Mouse (Mus musculus) cerebellum, postnatal 25 days (tissue): ENCODE measurements around the gene Zc3h12c.

ENCODE experiments used
- DNase-seq, 2 experiments: peaks; one replicate each; pipeline ENCODE4 v3.0.0; 2021; ENCODE audit warnings: mixed read lengths in 2 of 2

Zc3h12c gene

DNA sequence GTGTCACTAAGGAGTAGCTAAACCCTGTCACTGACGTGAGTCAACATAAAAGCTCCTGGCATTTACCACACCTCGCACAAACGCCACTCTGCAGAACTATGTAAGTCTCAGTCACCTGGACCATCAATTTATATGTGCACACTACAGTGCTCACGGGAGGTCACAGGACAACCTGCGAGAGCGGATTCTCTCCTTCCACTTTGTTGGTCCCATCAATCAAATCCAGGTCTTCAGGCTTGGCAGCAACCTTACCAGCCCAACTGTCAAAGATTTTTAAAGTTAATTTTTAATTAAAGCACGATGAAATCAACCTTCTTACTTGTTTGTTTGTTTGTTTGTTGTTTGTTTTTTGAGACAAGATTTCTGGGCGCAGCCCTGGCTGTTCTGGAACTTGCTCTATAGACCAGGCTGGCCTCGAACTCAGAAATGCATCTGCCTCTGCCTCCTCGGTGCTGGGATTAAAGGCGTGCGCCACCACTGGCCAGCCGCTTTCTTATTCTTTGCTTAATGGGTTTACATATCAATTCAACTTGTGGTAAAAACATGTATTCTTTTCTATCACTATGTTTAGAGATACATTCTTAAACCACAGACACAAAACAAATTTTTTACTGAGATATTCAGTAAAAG lies 3.2 kb downstream of the Zc3h12c start:
- no peak for DNase-seq

DNA sequence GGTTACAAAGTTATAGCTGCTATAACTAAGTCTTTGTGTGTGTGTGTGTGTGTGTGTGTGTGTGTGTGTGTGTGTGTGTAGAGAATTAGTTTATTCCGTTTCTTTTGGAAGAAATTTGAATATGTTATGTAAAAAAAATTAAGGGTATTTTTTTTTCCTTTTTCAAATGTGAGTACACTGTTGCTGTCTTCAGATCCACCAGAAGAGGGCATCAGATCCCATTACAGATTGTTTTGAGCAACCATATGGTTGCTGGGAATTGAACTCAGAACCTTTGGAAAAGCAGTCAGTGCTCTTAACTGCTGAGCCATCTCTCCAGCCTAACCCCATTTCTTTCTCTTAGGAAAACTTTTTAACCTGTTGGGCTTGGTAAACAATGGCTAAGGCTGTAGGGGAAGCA lies 7.9 kb downstream of the Zc3h12c start:
- no peak for DNase-seq

DNA sequence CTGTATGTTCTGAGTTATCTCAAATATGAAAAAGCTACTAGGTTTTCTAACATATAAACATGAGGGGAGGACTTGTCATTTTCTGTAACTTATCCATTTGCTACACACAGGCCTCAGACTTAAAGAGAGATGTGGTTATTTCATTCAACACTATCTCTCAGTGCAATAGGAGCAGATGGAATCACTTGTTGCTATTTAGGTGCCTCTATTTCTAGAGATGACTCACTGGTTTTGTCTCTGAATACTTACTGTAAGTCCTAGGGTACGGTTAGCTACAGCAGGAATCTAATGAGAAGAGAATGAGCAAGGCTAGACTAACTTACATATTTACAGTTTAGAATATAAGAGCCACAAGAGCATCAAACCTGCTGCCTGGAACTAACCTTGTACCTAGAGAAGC lies 9.8 kb downstream of the Zc3h12c start:
- no peak for DNase-seq

DNA sequence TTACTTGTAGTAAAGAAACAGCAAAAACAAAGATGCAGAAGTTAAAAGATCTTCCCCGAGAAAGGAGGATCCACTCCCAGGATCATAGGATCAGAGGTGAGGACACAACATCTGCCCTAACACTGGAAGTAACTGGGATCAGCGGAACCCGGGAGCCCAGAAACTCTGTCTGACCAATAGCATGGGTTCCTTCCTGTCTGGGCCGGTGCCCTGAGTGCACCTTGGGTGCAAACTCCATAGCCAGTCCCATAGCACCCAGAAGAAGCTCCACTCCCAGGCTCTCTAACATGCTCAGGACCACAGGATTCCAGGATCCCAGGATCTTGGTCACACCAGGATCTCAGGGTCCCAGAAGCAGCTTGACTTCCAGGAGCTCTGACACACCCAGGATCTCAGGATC lies 13.0 kb downstream of the Zc3h12c start:
- DNase-seq, result no peak

DNA sequence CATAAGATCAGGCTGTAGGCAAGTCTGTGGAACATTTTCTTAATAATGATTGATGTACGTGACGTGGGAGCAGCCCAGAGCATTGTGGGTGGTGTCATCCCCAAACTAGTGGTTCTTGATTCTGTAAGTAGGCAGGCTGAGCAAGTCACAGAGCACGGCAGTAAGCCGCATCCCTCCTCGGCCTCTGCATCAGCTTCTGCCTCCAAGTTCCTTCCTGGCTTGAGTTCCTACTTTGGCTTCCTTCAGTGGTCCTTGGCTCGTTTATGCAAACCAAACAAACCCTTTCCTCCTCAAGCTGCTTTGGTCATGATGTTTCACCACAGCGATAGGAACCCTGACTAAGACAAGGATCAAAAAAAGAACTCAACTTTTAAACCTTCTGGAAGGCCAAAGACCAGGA lies 14.1 kb downstream of the Zc3h12c start:
- no peak for DNase-seq

DNA sequence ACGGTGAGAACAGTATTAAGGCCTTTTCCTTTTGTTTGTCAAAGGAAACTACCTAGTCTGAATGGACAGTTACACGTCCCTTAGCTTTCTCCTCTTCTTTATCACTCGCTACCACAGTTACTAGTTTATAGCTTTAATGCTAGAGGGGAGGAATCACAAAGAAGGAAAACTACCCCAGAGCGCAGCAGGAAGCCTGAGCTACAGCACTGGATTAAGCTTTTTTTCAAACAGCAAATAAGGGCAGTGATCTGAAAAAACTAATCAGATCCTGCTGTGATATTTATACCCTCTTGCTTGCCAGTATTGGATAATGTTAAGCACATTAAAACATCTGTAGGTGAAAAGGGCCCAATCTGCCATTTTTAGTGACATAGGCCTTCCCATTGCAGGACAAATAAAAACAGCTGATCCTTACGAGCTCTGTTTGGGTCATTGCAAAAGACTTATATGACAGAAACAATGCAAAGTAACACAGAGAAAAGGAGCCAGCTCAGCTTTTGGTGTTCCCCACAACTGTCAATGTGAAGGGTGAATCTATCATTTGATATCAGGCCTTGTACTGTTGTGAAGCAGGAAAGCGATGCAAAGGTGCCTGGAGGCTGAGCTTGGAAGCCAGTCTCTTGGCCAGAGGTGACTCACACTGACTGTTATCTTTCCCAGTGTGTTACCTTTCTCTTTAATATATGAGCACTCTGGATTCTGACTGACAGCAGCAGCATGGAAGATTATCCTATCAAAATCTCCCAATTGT lies 16.1 kb downstream of the Zc3h12c start:
- DNase-seq, result no peak

DNA sequence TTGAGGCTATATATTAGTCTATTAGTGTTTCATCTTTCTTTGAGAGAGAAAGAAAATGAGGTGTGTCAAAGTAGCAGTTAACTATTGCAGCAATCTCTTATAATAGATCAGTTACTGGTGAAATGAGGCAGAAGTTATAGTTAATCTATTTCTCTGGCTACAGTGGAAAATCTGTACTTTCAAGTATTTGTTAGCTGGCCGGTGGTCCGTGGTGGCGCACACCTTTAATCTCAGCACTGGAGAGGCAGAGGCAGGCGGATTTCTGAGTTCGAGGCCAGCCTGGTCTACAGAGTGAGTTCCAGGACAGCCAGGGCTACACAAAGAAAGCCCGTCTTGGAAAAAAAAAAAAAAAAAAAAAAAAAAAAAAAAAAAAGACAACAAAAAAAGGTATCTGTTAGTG lies 18.6 kb downstream of the Zc3h12c start:
- no peak for DNase-seq

DNA sequence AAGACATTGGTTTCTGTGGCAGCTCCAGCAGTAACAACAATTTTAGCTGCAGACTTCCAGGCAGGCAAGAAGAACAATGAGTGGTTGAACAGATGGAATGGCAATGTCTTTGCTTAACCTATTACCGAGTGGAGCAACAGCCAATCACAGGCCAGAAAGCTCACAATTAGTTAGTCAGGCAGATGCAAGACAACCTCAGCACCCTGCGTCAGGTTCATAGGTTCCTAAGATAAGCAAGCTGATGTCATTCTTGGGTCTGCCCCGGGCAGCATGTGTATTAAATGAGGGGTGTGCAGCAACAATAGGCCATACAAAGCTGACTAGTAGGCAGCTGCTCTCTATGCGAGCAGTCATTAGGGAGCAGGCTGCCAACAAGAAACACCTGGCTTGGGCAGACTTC lies 19.1 kb downstream of the Zc3h12c start:
- no peak for DNase-seq

DNA sequence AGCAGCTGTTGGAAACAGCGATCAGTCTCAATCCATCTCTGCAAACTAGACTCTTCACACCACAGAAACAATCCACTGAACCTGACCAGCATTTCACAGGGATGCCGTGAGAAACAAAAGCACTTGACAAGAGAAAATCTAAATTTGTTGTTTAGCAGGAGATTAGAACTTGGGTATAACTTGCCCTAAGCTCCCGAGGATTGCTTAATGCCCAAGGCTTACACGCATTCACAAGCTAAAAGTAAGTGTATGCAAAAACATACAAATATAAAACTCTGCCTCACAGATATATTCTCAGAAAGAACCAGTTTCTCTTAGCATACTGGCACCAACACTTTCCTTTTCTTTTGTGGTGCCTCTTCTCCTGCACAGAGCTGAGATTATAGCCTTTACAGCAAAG lies 19.5 kb downstream of the Zc3h12c start:
- no peak for DNase-seq

DNA sequence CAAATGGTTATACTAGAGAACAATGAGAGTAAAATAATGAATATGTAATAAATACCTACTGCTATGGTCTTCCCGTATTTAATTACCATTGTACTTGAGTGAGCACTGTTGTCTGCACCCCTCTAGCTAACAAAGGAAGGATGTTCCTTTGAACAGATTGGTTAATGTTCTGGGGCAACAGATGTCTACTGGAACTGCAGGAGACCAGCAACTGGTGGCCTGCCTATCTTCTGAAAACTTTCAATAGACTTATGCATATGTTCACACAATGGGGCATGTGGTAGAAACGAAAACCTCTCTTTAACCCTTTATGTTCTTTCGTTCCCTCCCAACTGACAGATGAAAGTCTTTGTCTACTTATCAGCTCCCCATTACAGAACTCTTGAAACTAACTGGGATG lies 20.1 kb downstream of the Zc3h12c start:
- no peak for DNase-seq

DNA sequence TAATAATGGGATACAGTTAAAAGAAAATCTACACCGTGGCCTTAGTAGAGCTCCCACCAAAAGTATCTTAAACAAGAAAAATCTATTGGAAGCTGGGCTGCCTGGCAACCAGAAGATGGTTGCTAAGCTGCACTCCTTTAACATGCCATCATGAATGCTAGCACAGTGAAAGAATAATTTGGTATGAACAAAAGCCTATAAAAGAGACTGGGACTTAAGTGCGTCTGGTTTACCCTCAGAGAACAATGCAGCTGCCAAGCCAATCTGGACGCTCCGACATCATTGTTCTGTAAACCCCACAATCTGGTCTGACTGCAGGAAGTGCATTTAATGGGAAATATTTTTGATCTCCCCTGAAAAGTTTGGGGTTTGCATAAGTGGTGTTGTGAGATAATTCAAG lies 22.1 kb downstream of the Zc3h12c start:
- DNase-seq, result no peak

DNA sequence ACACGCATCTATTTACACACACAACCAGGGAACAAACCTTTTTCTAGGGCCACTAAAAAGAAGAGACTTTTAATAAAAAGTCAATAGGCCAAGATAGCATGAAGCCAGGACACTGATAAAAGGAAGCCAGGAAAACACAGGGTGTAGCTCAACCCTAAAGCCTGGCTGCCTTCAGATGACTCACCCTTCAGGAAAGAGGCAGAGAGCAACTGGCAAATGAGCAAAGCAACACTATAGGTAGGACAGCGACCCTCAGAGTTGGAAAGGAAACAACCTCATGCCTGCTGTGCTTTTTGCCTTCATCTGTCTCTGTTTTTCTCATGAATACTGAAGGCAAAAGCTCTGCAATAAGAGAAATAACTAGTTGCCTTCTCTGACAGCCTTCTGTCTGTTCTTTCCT lies 35.6 kb downstream of the Zc3h12c start:
- peak in 1 of 2 experiments; percentile 25 for DNase-seq

DNA sequence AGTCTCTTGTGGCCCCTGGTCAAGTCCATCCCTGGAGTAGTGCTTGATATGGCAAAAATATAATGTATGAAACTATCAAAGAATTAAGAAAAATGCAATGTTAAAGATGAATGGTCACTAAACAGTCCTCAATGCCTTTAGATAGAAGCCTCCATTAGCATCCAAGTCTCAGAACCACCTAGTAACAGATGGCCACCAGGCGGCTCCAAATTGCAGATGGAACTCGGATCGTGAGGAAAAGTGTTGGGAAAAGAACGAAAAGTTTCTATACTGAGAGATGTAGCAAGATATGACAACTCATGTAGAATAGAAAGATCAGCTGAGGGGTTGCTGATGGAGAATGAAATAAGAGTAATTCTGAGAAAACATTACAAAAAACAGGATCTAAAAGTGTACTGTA lies 38.0 kb downstream of the Zc3h12c start:
- DNase-seq, result peak; percentile 31 to 65

DNA sequence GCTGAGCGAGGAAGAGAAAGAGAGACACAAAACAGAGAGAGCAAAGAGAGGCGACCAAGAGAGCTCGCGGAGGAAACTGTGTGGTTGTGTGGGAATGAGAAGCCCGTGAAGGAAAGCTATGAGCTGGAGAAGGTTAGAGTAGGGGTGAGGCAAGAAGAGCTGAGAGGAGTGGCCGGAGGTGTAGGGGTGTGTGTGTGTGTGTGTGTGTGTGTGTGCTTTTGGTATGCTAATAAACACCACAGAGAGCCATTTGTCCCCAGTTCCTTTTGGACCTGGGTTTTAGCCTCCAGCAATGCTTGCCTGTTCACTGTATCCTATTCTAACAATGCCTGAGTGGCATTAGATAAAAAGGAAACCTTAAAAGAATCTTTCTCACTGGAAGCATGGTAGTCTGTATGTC lies 43.1 kb downstream of the Zc3h12c start:
- no peak for DNase-seq

DNA sequence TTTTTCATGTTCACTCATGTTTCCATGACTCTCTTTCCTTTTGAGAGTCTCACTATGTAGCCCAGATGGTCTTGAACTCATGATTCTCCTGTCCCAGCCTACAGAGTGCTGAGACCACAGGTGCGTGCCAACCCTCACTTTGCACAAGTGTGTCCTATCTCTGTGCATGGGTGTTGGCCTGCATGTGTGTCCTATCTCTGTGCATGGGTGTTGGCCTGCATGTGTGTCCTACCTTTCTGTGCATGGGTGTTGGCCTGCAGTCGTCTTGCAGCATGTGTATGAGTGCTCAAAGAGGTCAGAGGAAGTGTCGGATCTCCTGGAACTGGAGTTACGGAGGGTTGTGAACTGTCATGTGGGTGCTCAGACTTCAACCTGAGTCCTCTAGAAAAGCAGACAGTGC lies 49.2 kb downstream of the Zc3h12c start:
- no peak for DNase-seq

DNA sequence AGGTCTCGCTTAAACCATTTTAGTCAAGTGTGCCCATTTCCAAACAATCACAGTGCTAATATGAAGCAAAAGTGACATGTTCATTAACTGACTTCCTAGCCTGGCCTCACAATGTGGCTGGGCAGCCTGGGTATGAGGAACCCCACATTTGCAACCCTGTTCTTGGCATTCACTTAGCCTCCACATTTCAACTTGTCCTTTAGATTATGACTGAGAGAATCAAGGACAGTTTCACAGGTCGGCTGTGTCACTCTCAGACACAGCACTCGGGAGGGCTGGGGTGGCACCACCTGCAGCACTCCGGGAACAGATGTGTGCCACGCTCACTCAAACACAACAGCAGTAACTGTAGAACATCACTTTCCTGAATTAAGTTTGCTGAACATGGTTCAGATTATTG lies 55.3 kb downstream of the Zc3h12c start:
- DNase-seq, result no peak

DNA sequence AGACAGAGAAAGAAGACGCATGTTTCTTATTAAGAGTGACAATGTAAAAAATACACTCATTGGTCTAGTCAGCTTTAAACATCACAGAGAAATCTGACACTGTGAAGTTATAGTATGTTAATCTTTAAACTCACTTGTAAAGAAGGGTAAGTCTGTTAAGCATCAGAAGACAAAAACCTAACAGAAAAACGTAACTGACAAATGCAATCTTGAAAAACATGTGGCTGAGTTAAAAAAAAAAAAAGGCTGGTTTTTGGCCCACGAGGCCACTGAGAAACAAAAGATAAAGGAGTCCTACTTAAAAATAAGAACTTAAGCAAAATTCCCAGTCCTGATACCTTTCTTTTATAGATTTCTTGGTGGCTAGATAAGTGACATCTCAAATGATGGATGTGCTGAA lies 57.6 kb downstream of the Zc3h12c start:
- no peak for DNase-seq

DNA sequence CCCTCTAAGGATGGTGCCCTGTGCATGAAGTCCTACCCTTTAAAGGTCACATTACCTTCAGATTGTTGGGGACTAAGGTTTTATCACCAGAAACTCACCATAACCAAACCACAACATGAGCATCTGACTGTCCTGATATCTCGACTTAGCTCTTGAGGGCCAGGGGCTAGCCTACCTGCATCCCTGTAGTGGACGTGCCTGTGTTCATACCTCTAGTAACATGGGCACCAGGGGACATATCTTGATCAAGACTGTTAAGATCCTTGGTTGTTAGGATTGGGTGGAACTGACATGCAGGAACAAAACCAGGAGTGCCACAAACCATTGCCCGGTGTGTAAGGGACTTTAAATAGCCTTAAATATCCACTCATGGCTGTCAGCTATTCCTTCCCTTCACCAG lies 61.2 kb downstream of the Zc3h12c start:
- no peak for DNase-seq

DNA sequence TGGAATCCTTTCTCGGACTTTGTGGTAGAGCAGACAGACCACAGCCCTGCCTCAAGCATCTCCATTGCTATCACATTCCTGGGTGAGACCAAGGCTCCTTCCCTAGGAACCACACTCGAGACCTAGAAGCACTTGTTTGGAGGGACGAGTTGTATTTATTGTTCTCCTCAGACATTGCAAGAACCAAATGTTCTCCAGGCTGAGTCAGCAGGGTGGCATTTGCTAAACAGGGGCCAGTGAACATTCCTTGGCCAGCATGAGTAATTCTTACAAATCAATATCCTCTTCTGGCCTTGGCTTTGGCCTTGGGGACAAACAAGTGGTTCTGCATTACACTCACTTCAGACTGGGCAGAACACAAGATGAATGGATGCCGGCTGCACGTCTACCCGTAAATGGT lies 62.9 kb downstream of the Zc3h12c start:
- no peak for DNase-seq

DNA sequence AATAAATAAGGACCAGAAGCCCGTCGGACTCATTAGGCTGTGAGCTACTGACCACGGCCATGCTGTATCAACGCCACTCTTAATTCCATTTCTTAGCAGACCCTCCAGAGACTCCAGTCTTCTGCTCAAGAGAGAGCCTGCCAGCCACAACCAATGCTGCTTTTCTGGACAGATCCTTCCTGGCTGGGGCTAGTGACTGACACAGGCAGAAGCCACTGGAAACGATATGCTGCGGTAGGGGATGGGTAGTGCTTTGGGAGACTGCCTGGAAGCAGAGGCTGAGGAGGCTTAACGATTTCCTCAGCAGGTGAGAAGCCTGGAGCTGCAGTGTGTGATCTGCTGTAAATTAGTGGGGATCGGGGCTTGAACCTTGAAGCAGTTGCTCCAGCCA lies 64.2 kb downstream of the Zc3h12c start:
- DNase-seq, result no peak

DNA sequence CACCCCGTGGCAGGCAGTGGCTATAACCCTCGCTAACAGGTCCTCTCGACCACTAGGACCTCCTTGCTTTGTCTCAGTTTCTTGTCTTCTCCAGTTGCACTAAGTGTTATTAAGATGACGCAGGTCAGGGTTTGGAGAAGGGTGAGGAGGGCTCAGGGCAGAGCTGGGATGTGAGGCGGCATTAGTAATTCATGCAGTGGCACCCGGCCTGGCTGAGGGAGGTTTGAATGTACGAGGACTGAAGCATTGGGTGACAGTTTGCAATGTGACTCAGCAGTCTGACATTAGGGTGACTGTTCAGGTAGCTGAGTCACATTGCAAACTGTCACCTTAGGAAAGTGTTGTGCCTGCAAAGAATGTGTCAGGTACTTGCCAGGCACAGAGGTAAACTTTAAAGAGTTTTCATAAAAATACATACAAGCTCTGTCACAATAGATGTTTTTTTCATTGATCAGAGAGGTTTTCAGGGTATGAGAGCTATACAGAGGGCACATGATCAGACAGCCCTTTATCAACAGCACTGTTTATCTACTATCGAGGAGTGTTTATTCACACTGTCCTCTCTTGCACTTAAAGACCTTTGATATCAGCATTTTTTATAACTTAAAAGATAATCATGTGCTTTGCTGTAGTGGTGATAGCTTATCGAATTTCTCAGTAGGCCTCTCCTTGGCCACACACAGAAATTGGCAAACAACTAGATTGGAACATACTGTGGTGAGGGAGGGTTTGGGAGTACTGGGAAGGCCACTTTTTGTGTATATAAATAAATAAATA lies 64.7 kb downstream of the Zc3h12c start:
- no peak for DNase-seq

DNA sequence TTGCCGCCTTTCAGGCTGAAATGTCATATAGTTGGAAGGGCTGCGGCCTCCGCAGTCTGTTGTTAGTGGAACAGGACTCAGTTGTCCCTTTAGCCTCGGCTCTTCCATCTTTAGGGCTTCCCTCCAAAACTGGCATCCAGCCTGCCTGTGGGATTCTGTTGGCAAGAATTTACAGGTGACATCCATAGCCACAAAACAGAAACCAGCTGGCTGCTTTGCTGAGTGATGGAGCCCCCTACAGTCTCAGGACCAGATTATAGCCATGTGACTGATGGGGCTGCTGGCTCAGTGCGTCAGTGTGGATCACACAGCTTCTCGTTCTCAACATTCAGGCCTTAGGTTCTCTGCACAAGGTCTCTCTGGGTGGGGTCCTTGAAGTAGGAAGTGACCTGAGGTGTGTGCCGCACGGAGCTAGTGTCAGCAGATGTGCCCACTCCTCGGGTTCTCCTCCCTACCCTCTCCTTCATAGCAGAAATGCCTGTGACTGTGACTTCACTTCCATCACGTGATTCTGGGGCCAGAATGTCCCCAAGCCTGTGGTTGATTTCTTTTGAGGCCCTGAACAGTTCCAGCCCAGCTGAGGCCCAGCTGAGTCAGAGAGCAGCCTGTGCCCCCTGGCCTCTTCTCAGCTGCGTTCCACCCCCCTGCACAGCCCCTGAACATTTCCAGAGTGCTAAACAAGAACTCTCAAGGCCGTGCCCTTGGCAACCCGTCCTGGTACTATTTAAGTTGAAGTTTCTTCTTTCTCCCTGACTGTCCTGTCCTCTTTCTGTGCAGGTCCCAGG lies 66.1 kb downstream of the Zc3h12c start:
- peak; percentile 60 to 74 for DNase-seq

DNA sequence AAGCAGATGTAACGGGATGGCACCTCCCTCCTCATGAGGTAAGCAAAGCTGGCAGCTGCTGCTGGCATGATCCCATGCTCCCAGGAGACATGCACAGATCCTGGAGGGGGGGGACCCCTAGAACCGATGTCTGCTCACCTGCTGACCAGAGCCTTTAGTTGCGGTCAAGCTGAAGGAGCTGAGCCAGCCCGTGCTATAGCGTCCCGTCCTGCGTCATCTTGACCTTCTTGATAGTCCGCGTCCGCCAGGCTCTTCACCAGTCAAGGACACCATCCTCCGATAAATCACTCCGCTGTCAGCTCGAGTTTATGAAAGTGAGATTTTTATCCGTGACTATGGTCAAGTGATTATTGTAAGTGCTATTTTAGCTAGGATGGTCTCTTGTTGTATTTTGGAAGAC lies 67.9 kb downstream of the Zc3h12c start:
- no peak for DNase-seq
